Mouse (Mus musculus) embryonic facial prominence, embryonic 10.5 days (tissue): ENCODE measurements around the gene Nle1. TPM values are rescaled to one million over a fixed set of nuclear protein-coding genes. Genes with fewer than 3 reads are reported as not detected.
A peak's percentile ranks its signal among the peaks of the same experiment; 100 is the strongest.

Source experiments
- DNase-seq: peaks from one replicate; pipeline ENCODE4 v3.0.0-alpha.2; 2017; ENCODE audit warnings: low spot score
- H3K27ac ChIP-seq: fragments of 300-500 bp; sonication (generic); replicated peaks from 2 replicates; pipeline ENCODE4 v1.5.1; 2016; ENCODE audit warnings: mild to moderate bottlenecking
- H3K27me3 ChIP-seq: fragments of 300-500 bp; sonication (generic); replicated peaks from 2 replicates; pipeline ENCODE4 v1.6.1; 2016; ENCODE audit warnings: low read depth, mild to moderate bottlenecking; ENCODE audit not compliant: poor library complexity, severe bottlenecking
- H3K36me3 ChIP-seq: fragments of 300-500 bp; sonication (generic); replicated peaks from 2 replicates; pipeline ENCODE4 v1.6.1; 2016; ENCODE audit warnings: mild to moderate bottlenecking, moderate library complexity
- H3K4me1 ChIP-seq: fragments of 300-500 bp; sonication (generic); 2 replicates; pipeline ENCODE4 v1.6.1; 2016
- H3K4me3 ChIP-seq: fragments of 300-500 bp; sonication (generic); 2 replicates; pipeline ENCODE4 v1.5.1; 2016; ENCODE audit warnings: mild to moderate bottlenecking, moderate library complexity
- H3K9me3 ChIP-seq: fragments of 300-500 bp; sonication (generic); 2 replicates; pipeline ENCODE4 v1.6.1; 2016; ENCODE audit warnings: mild to moderate bottlenecking
- WGBS: fragments of 180-500 bp; shearing (Covaris S2); methylation state at CpG from one replicate; pipeline ENCODE4 v1.1.7; 2016; 5-methylcytosine and 5-hydroxymethylcytosine counted together
- polyA plus RNA-seq: library from polyadenylated mRNA; unstranded; fragments of >200 nt; fragmentation: Nextera tagmentation; extraction: Ambion mirVana; gene quantifications from 2 replicates; pipeline ENCODE4 v1.2.1, GENCODE M21; 2016

Nle1 gene
- polyA plus RNA-seq, result 41.2 and 45.6 TPM in 2 replicates

- peak within 1 kb of the TSS; percentile 86 for H3K27ac ChIP-seq
- DNase-seq, result peak; percentile 94
- peaks cover 42% of the 10 kb centered on the region for H3K36me3 ChIP-seq
- peaks cover 29% of the 10 kb centered on the region for H3K27me3 ChIP-seq
- peak within 1 kb of the TSS; percentile 90 for H3K4me3 ChIP-seq
- H3K9me3 ChIP-seq, result no peaks in the 10 kb centered on the region
- peaks cover 12% of the 10 kb centered on the region for H3K4me1 ChIP-seq
- 2% methylated on average over 73 of the region's 73 CpGs for WGBS
Measured at GRCm38 (mm10) chr11:82907651-82908607, at the start of gene Nle1. Gene Nle1, minus strand, starts transcription at chr11:82908411.

DNA sequence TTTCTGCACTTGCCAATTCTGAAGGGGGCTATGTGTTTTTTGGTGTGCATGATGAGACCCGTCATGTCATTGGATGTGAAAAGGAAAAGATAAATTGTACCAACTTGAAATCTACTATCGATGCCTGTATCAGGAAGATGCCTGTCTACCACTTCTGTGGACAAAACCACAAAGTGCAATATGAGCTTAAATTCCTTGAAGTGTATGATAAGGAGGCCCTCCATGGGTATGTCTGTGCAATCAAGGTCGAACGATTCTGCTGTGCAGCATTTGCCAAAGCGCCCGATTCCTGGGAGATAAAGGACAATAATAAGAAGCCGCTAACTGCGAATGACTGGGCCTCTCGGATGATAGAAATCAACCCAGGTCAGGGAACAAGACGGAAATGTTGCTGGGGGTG lies 48.7 kb upstream of the Nle1 start:
- H3K27me3 ChIP-seq, result peaks cover 30% of the 10 kb centered on the region

GRCm38 (mm10) chr11:82954631-82955030 lies 46.4 kb upstream of the Nle1 start:
- Histone ChIP-seq H3K27ac (no peak overlapping the region), H3K9me3 (no peaks in the 10 kb centered on the region), H3K4me3 (no peak overlapping the region), H3K36me3 (no peaks in the 10 kb centered on the region), H3K27me3 (peaks cover 53% of the 10 kb centered on the region), H3K4me1 (peaks cover 15% of the 10 kb centered on the region)
- WGBS, result 80% methylated on average over 6 of the region's 6 CpGs
- no peak for DNase-seq

More for the DNA sequence above, 48.7 kb upstream of the Nle1 start:
- no peaks in the 10 kb centered on the region for H3K9me3 ChIP-seq
- peaks cover 5% of the 10 kb centered on the region for H3K4me1 ChIP-seq
- DNase-seq, result no peak
- 85% methylated on average over 10 of the region's 10 CpGs for WGBS
- H3K36me3 ChIP-seq, result no peaks in the 10 kb centered on the region
- no peak overlapping the region for H3K4me3 ChIP-seq
- H3K27ac ChIP-seq, result no peak overlapping the region

GRCm38 (mm10) chr11:82952612-82953542 lies 44.7 kb upstream of the Nle1 start:
- H3K9me3 ChIP-seq, result no peaks in the 10 kb centered on the region
- WGBS, result 68% methylated on average over 9 of the region's 9 CpGs
- no peaks in the 10 kb centered on the region for H3K36me3 ChIP-seq
- no peak for DNase-seq
- no peak overlapping the region for H3K27ac ChIP-seq
- H3K4me3 ChIP-seq, result no peak overlapping the region
- H3K4me1 ChIP-seq, result peaks cover 15% of the 10 kb centered on the region
- H3K27me3 ChIP-seq, result peaks cover 68% of the 10 kb centered on the region

DNA sequence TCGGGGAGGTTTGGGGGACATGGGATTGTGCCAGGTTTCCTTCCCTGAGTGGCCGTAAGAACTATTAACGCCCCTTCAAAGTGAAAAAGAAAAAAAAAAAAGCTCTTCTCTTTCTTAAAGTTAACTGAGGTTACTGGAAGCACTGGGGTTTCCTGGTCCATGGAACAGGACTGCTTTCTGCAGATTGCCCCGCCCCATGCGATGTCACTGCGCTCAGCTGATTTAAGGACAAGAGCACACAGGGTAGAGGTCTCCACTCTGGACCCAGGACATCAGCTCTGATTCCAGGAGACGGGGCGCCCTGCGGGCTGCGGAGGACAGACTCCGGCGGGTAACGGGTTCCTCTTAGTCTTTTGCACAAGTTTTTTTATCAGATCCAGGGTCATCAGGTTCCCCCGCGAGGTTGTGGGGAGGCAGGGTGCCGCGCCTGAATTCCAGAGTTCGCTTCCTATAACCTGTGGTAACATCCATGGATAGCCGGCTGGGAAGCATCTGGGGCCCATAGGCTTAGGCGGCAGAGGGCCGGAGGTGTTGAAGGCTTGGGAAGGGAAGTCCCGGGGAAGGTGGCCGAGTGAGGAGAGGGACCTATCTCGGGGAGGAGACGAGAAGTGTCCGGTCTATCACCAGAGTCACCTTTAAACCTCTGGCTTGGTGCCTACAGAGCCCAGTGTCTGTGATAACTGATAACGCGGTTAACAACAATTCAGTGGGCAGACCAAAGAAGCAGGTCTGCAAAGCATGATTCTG lies 43.8 kb upstream of the Nle1 start:
- no peaks in the 10 kb centered on the region for H3K9me3 ChIP-seq
- DNase-seq, result peak; percentile 36
- H3K36me3 ChIP-seq, result no peaks in the 10 kb centered on the region
- H3K27ac ChIP-seq, result no peak overlapping the region
- WGBS, result 9% methylated on average over 28 of the region's 28 CpGs
- peaks cover 15% of the 10 kb centered on the region for H3K4me1 ChIP-seq
- H3K4me3 ChIP-seq, result peak overlapping the region; percentile 17
- peaks cover 68% of the 10 kb centered on the region for H3K27me3 ChIP-seq

GRCm38 (mm10) chr11:82950736-82951481 lies 42.7 kb upstream of the Nle1 start, which contains the start of gene Slfn5:
Gene Slfn5, plus strand, starts transcription at chr11:82951349.
- WGBS, result 13% methylated on average over 10 of the region's 10 CpGs

DNA sequence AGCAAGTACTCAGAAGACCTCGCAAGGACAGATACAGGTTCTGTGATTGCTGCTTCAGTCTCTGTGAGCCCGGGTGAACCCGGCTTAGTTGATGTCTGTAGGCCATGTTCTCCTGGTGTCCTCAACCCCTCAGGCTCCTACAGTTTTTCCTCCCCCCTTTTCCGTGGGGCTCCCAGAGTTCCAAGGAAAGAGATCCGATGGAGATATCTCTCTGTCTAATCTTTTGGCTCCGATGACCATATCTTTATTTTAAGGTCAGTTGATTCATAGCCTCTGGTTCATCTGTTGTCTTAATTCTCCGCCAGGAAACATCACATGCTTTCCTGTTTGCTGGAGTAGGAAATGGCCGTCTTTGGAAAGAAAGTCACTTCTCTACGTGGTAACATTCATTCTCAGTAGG lies 40.8 kb upstream of the Nle1 start:
- Histone ChIP-seq H3K27me3 (peaks cover 59% of the 10 kb centered on the region), H3K9me3 (no peaks in the 10 kb centered on the region), H3K27ac (no peak overlapping the region), H3K4me3 (no peak overlapping the region), H3K4me1 (peaks cover 15% of the 10 kb centered on the region), H3K36me3 (no peaks in the 10 kb centered on the region)
- 85% methylated on average over 9 of the region's 9 CpGs for WGBS
- no peak for DNase-seq

More at GRCm38 (mm10) chr11:82950736-82951481, 42.7 kb upstream of the Nle1 start, which contains the start of gene Slfn5:
- Histone ChIP-seq H3K36me3 (no peaks in the 10 kb centered on the region), H3K27me3 (peaks cover 68% of the 10 kb centered on the region), H3K4me1 (peaks cover 15% of the 10 kb centered on the region), H3K4me3 (peak within 1 kb of the TSS; percentile 17), H3K9me3 (no peaks in the 10 kb centered on the region), H3K27ac (no peak within 1 kb of the TSS)
- no peak for DNase-seq

- DNase-seq, result no peak
- WGBS, result 47% methylated on average over 4 of the region's 4 CpGs
- H3K4me1 ChIP-seq, result peaks cover 17% of the 10 kb centered on the region
- H3K27ac ChIP-seq, result no peak overlapping the region
- no peak overlapping the region for H3K4me3 ChIP-seq
- no peaks in the 10 kb centered on the region for H3K36me3 ChIP-seq
- H3K9me3 ChIP-seq, result no peaks in the 10 kb centered on the region
- peaks cover 51% of the 10 kb centered on the region for H3K27me3 ChIP-seq
Measured at GRCm38 (mm10) chr11:82947457-82947856, 39.2 kb upstream of the Nle1 start.

DNA sequence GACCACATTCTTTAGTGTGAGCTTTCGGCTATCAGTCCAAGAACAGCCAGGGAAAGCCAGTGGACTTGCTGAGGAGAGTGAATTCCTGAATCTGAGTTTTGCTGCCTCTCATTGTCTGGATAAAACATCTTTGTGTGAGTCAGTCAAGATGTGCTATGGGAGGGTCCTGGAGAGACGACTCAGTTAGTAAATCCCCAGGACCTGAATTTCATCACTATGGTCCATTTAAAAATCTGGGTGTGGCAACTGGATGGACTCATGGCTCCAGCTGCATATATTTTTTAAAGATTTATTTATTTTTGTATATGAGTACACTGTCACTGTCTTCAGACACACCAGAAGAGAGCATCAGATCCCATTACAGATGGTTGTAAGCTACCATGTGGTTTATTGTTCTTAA lies 37.4 kb upstream of the Nle1 start:
- peaks cover 38% of the 10 kb centered on the region for H3K27me3 ChIP-seq
- H3K4me3 ChIP-seq, result no peak overlapping the region
- H3K4me1 ChIP-seq, result peaks cover 2% of the 10 kb centered on the region; the same call in 1 of the 2 replicates
- DNase-seq, result no peak
- no peaks in the 10 kb centered on the region for H3K9me3 ChIP-seq
- no peak overlapping the region for H3K27ac ChIP-seq
- H3K36me3 ChIP-seq, result no peaks in the 10 kb centered on the region
- WGBS, result 73% methylated on average over 2 of the region's 2 CpGs

DNA sequence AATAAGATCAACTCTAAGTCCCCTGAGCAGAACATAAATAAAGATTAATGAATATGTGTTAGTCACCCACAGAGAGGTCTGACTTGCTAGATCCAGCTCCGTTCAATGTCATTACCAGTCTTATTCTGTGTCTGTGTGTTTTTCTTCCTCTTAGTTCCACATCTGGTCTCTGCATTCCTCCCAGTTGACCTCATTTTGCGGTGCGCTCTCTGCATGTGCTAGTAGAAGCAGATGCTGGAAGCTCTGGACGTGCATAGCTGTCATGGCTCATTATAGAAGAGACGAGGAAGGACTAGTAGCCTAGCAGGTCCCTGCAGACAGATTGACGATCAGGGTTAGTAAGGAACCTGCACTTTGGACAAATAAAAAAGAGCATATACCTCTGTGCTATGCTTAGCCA lies 35.1 kb upstream of the Nle1 start:
- H3K36me3 ChIP-seq, result no peaks in the 10 kb centered on the region
- H3K9me3 ChIP-seq, result no peaks in the 10 kb centered on the region

DNA sequence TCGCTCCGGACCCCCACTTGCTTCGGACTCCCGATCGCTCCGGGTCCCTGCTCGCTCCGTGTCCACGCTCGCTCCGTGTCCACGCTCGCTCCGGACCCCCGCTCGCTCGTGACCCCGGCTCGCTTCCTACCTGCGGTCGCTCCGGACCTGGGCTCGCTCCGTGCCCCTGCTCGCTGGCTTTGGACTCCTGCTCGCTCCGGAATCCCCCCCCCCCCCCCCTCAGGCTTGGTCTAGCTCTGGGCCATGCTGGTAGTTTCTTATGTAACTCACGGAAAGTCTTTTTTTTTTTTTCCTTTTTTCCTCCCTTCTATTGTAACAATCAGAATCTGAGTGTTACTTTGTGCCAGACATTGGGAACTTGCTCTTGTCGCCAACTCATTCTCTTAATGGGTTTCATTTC lies 25.0 kb upstream of the Nle1 start:
- Histone ChIP-seq H3K36me3 (no peaks in the 10 kb centered on the region), H3K27ac (no peak overlapping the region), H3K27me3 (peaks cover 94% of the 10 kb centered on the region), H3K4me3 (peak overlapping the region; percentile 60), H3K4me1 (peaks cover 18% of the 10 kb centered on the region), H3K9me3 (no peaks in the 10 kb centered on the region)
- 2% methylated on average over 29 of the region's 29 CpGs for WGBS
- DNase-seq, result peak; percentile 15

More for the DNA sequence above, 35.1 kb upstream of the Nle1 start:
- DNase-seq, result peak; percentile 15
- Histone ChIP-seq H3K27ac (no peak overlapping the region), H3K4me1 (peaks cover 2% of the 10 kb centered on the region; the same call in 1 of the 2 replicates), H3K27me3 (peaks cover 38% of the 10 kb centered on the region), H3K4me3 (no peak overlapping the region)
- WGBS, result 48% methylated on average over 6 of the region's 6 CpGs
